Mouse (Mus musculus): ENCODE measurements around the gene Ndufb10. TPM values are rescaled to one million over a fixed set of nuclear protein-coding genes. Genes with fewer than 3 reads are reported as not detected.
"Not testable (repeated sequence)": the region's sequence is repeated elsewhere in the genome, so short reads cannot be mapped to it uniquely, and the experiment has no call there.

Gene Ndufb10
- total RNA-seq, 2 experiments from 2014 or later, result 400 to 516 TPM

- no peak for DNase-seq
These were observed 10.2 kb upstream of the Ndufb10 start for GRCm38 (mm10) chr17:24734513-24734912.

- DNase-seq, result no peak
These were observed 9.3 kb upstream of the Ndufb10 start for GRCm38 (mm10) chr17:24733434-24734050.

- DNase-seq, result peak; percentile 46
These were observed 8.1 kb upstream of the Ndufb10 start for GRCm38 (mm10) chr17:24732233-24732935.

- DNase-seq, result no peak
These were observed 6.5 kb upstream of the Ndufb10 start for GRCm38 (mm10) chr17:24730787-24731186.

- peak; percentile 56 for DNase-seq
These were observed 4.8 kb upstream of the Ndufb10 start for GRCm38 (mm10) chr17:24729067-24729466.

- DNase-seq, result no peak
These were observed 3.9 kb upstream of the Ndufb10 start for GRCm38 (mm10) chr17:24728184-24728583.

GRCm38 (mm10) chr17:24727618-24728017 lies 3.3 kb upstream of the Ndufb10 start, which contains the start of gene Rpl3l:
TSS of gene Rpl3l (plus strand) at chr17:24727820.
- DNase-seq, result peak; percentile 47

- no peak for DNase-seq
These were observed 1.5 kb upstream of the Ndufb10 start for GRCm38 (mm10) chr17:24725637-24726390.

GRCm38 (mm10) chr17:24723881-24724180 lies 447 bp downstream of the Ndufb10 start:
- DNase-seq, result no peak

GRCm38 (mm10) chr17:24723122-24723880 lies 977 bp downstream of the Ndufb10 start:
- DNase-seq, result no peak

- DNase-seq, result no peak
These were observed 1.9 kb downstream of the Ndufb10 start for GRCm38 (mm10) chr17:24722220-24722924.

GRCm38 (mm10) chr17:24721383-24721955 lies 2.8 kb downstream of the Ndufb10 start:
- not testable (repeated sequence) for DNase-seq

GRCm38 (mm10) chr17:24720616-24721015 lies 3.7 kb downstream of the Ndufb10 start:
- DNase-seq, result not testable (repeated sequence)

GRCm38 (mm10) chr17:24719494-24720222 lies 4.6 kb downstream of the Ndufb10 start:
- peak; percentile 95 for DNase-seq

GRCm38 (mm10) chr17:24718938-24719337 lies 5.3 kb downstream of the Ndufb10 start:
- DNase-seq, result not testable (repeated sequence)

- no peak for DNase-seq
These were observed 6.3 kb downstream of the Ndufb10 start, which contains the start of the genes Rnf151 and Rps2 for GRCm38 (mm10) chr17:24717943-24718342. TSS of gene Rnf151 (minus strand) at chr17:24718063. TSS of gene Rps2 (plus strand) at chr17:24718116.

- DNase-seq, result no peak
These were observed 8.1 kb downstream of the Ndufb10 start for GRCm38 (mm10) chr17:24716166-24716682.

- DNase-seq, result no peak
These were observed 8.7 kb downstream of the Ndufb10 start for GRCm38 (mm10) chr17:24715556-24715955.

GRCm38 (mm10) chr17:24708646-24709045 lies 15.6 kb downstream of the Ndufb10 start:
- DNase-seq, result no peak

GRCm38 (mm10) chr17:24707801-24708425 lies 16.4 kb downstream of the Ndufb10 start:
- DNase-seq, result no peak

Data from gastrocnemius, postnatal 10 days (tissue).